Mouse (Mus musculus) hindbrain, embryonic 13.5 days (tissue): ENCODE results near the gene Dnttip2. TPM values are rescaled to one million over a fixed set of nuclear protein-coding genes. Genes with fewer than 3 reads are reported as not detected.

Experiments used
- ATAC-seq: fragments of 200-750 bp; cut with Nextera tagmentation; 2 replicates; pipeline ENCODE4 v1.8.0; 2017; ENCODE audit warnings: moderate TSS enrichment; ENCODE audit not compliant: low FRiP score
- H3K27ac ChIP-seq: fragments of 300-500 bp; sonication (generic); 2 replicates; pipeline ENCODE4 v1.5.1; 2015; ENCODE audit warnings: inconsistent platforms, mild to moderate bottlenecking, moderate library complexity
- H3K27me3 ChIP-seq: fragments of 300-500 bp; sonication (generic); 2 replicates; pipeline ENCODE4 v1.6.1; 2015; ENCODE audit warnings: mild to moderate bottlenecking, inconsistent platforms
- H3K36me3 ChIP-seq: fragments of 300-500 bp; sonication (generic); 2 replicates; pipeline ENCODE4 v1.6.1; 2015; ENCODE audit warnings: mild to moderate bottlenecking, inconsistent platforms
- H3K4me1 ChIP-seq: fragments of 300-500 bp; sonication (generic); replicated peaks from 2 replicates; pipeline ENCODE4 v1.6.1; 2015; ENCODE audit warnings: inconsistent platforms
- H3K4me2 ChIP-seq: fragments of 300-500 bp; sonication (generic); 2 replicates; pipeline ENCODE4 v1.6.1; 2015; ENCODE audit warnings: inconsistent platforms, mild to moderate bottlenecking, moderate library complexity
- H3K4me3 ChIP-seq: fragments of 300-500 bp; sonication (generic); 2 replicates; pipeline ENCODE4 v1.5.1; 2015; ENCODE audit warnings: mild to moderate bottlenecking, inconsistent platforms
- H3K9ac ChIP-seq: fragments of 300-500 bp; sonication (generic); 2 replicates; pipeline ENCODE4 v1.6.1; 2015; ENCODE audit warnings: mild to moderate bottlenecking, inconsistent platforms
- H3K9me3 ChIP-seq: fragments of 300-500 bp; sonication (generic); 2 replicates; pipeline ENCODE4 v1.6.1; 2016; ENCODE audit warnings: inconsistent platforms
- WGBS: fragments of 180-500 bp; shearing (Covaris S2); methylation state at CpG from one replicate; pipeline ENCODE4 v1.1.7; 2015; 5-methylcytosine and 5-hydroxymethylcytosine counted together
- polyA plus RNA-seq: library from polyadenylated mRNA; unstranded; fragments of >200 nt; fragmentation: Nextera tagmentation; extraction: Ambion mirVana; gene quantifications from 2 replicates; pipeline ENCODE4 v1.2.1, GENCODE M21; 2015

Gene Dnttip2
- polyA plus RNA-seq, 1 experiment from 2014 or later = 58.2 TPM

DNA sequence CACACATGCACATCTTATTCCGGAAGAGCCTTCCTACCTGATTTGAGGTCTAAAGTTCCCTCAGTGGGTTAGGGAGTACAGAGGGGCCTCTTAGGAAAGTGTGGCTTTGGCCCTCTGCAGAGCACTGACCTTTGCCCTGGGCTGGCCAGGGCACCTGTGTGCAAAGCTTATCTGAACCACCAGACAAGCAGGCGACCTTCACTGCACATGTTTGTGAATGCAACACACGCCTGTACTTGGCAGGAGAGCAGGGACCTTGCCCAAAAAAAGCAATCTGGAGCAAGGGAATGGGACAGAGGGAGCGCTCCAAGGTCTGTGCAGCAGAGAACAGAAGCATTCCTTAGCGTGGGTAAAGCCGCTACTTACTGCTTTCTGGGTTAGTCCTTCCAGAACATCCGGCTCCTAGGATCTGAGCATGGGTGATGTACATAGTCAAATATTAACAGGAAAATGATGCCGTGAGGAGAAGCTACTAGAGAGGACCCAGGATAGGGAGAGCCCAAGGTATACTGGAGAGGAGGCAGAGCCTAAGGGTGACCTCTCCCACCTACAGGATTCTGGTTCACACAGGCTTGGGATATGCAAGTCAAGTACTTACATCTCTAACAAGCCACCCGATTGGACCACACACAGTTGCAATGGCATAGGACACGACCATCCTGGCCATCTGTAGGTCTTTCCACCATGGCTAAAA lies 38.9 kb downstream of the Dnttip2 start:
- Histone ChIP-seq H3K27me3 (no peaks in the 10 kb centered on the region), H3K27ac (no peak overlapping the region), H3K4me3 (no peak overlapping the region), H3K36me3 (no peaks in the 10 kb centered on the region), H3K9me3 (no peaks in the 10 kb centered on the region), H3K4me1 (peaks cover 12% of the 10 kb centered on the region), H3K4me2 (no peak overlapping the region), H3K9ac (no peak overlapping the region)
- ATAC-seq = no peak
- WGBS = 81% methylated on average over 10 of the region's 10 CpGs

DNA sequence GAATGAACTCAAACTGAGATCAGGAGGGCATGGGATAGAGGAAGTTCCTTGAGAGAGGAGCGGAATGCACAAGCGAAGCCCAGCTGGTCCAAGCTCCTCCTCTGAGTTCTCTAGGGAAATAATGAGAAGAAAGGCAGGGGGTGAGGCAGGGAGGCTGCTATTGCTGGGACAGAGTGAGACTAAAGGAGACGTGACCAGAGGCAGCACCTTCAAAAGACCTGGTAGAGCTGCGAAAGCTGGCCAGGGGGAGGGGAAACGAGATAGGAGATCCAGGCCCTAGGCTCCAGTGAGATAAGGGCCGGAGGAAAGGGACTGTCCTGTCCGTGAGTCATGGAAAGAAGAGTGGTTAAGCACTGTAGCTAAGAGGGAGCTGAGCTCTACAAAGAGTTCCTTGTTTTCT lies 39.7 kb downstream of the Dnttip2 start:
- Histone ChIP-seq H3K9me3 (no peaks in the 10 kb centered on the region), H3K27ac (no peak overlapping the region), H3K4me1 (peaks cover 12% of the 10 kb centered on the region), H3K27me3 (no peaks in the 10 kb centered on the region), H3K9ac (no peak overlapping the region), H3K36me3 (no peaks in the 10 kb centered on the region), H3K4me2 (no peak overlapping the region), H3K4me3 (no peak overlapping the region)
- ATAC-seq = no peak
- 44% methylated on average over 7 of the region's 7 CpGs for WGBS

GRCm38 (mm10) chr3:122316621-122317020 lies 42.4 kb downstream of the Dnttip2 start:
- Histone ChIP-seq H3K27ac (no peak overlapping the region), H3K4me2 (peak overlapping the region; percentile 37), H3K9me3 (no peaks in the 10 kb centered on the region), H3K36me3 (no peaks in the 10 kb centered on the region), H3K4me1 (peaks cover 12% of the 10 kb centered on the region), H3K4me3 (no peak overlapping the region), H3K9ac (peak overlapping the region; percentile 49), H3K27me3 (no peaks in the 10 kb centered on the region)
- ATAC-seq = no peak
- 9% methylated on average over 11 of the region's 11 CpGs for WGBS

- Histone ChIP-seq H3K27me3 (no peaks in the 10 kb centered on the region), H3K4me1 (peaks cover 17% of the 10 kb centered on the region), H3K36me3 (no peaks in the 10 kb centered on the region), H3K9me3 (no peaks in the 10 kb centered on the region), H3K9ac (peak overlapping the region; percentile 49; the same call in 1 of the 2 replicates), H3K27ac (no peak overlapping the region), H3K4me2 (no peak overlapping the region), H3K4me3 (no peak overlapping the region)
- no peak for ATAC-seq
- WGBS = 83% methylated on average over 6 of the region's 6 CpGs
Observed at GRCm38 (mm10) chr3:122317339-122317738, 43.2 kb downstream of the Dnttip2 start.

GRCm38 (mm10) chr3:122322226-122322625 lies 48.0 kb downstream of the Dnttip2 start:
- no peak for ATAC-seq
- H3K9ac ChIP-seq = no peak overlapping the region
- no peak overlapping the region for H3K4me2 ChIP-seq
- no peak overlapping the region for H3K4me3 ChIP-seq
- peaks cover 5% of the 10 kb centered on the region; the same call in 1 of the 2 replicates for H3K4me1 ChIP-seq
- H3K27me3 ChIP-seq = no peaks in the 10 kb centered on the region
- 75% methylated on average over 9 of the region's 9 CpGs for WGBS
- H3K27ac ChIP-seq = no peak overlapping the region
- no peaks in the 10 kb centered on the region for H3K9me3 ChIP-seq
- H3K36me3 ChIP-seq = no peaks in the 10 kb centered on the region

DNA sequence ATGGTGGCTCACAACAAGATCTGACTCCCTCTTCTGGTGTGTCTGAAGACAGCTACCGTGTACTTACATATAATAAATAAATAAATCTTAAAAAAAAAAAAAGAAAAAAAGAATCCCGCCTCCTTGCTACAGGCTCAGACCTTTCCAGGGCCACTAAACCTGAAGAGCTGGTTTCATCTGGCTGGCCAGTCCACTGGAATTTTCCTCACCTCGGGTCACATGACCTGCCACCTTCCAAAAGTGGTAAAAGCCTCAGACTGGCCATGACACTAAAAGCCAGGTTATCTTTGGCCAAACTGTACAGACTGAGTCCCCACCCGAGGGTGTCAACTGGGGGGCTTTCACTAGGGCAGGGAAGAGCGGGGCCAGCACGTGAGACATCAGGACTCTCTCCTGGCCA lies 49.7 kb downstream of the Dnttip2 start:
- ATAC-seq = no peak
- no peaks in the 10 kb centered on the region for H3K27me3 ChIP-seq
- no peaks in the 10 kb centered on the region for H3K9me3 ChIP-seq
- no peak overlapping the region for H3K27ac ChIP-seq
- no peak overlapping the region for H3K4me3 ChIP-seq
- H3K4me1 ChIP-seq = 0 out of 2 replicates have a peak, but pooled peaks cover 5% of the 10 kb centered on the region
- no peaks in the 10 kb centered on the region for H3K36me3 ChIP-seq
- no peak overlapping the region for H3K4me2 ChIP-seq
- whole genome bisulfite sequencing = 93% methylated on average over 6 of the region's 6 CpGs
- H3K9ac ChIP-seq = no peak overlapping the region

DNA sequence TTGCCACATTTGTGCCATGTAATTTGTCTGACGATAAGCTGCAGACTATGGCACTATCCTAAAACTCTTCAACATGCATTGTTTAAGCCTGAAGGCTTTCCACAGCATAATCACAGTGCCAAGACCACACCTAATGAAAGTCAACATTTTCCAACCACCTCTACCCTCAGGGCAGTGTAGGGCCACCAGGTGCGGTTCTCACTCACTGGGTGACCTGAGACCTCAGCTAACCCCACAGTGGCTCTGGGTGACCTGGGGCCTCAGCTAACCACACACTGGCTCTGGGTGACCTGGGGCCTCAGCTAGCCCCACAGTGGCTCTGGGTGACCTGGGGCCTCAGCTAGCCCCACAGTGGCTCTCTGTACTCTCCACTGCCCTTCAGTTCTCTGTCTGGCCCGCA lies 50.3 kb downstream of the Dnttip2 start:
- H3K27me3 ChIP-seq = no peaks in the 10 kb centered on the region
- whole genome bisulfite sequencing = 93% methylated on average over 3 of the region's 3 CpGs
- H3K9me3 ChIP-seq = no peaks in the 10 kb centered on the region
- H3K36me3 ChIP-seq = no peaks in the 10 kb centered on the region
- no peak overlapping the region for H3K4me3 ChIP-seq
- H3K4me1 ChIP-seq = 0 out of 2 replicates have a peak, but pooled peaks cover 5% of the 10 kb centered on the region
- H3K27ac ChIP-seq = no peak overlapping the region
- no peak overlapping the region for H3K9ac ChIP-seq
- ATAC-seq = no peak
- H3K4me2 ChIP-seq = no peak overlapping the region

- no peak for ATAC-seq
- WGBS = 86% methylated on average over 12 of the region's 12 CpGs
- H3K27me3 ChIP-seq = no peaks in the 10 kb centered on the region
Observed at GRCm38 (mm10) chr3:122330484-122330883, 56.3 kb downstream of the Dnttip2 start.

GRCm38 (mm10) chr3:122333493-122333892 lies 59.3 kb downstream of the Dnttip2 start:
- Histone ChIP-seq H3K4me2 (no peak overlapping the region), H3K27me3 (no peaks in the 10 kb centered on the region), H3K4me3 (no peak overlapping the region), H3K4me1 (0 out of 2 replicates have a peak, but pooled peaks cover 5% of the 10 kb centered on the region), H3K27ac (no peak overlapping the region), H3K9me3 (no peaks in the 10 kb centered on the region), H3K36me3 (no peaks in the 10 kb centered on the region), H3K9ac (no peak overlapping the region)
- WGBS = 17% methylated on average over 4 of the region's 4 CpGs
- no peak for ATAC-seq

More at GRCm38 (mm10) chr3:122330484-122330883, 56.3 kb downstream of the Dnttip2 start:
- Histone ChIP-seq H3K9ac (no peak overlapping the region), H3K9me3 (no peaks in the 10 kb centered on the region), H3K4me3 (no peak overlapping the region), H3K4me1 (0 out of 2 replicates have a peak, but pooled peaks cover 5% of the 10 kb centered on the region), H3K36me3 (no peaks in the 10 kb centered on the region), H3K27ac (no peak overlapping the region), H3K4me2 (no peak overlapping the region)

- no peaks in the 10 kb centered on the region for H3K27me3 ChIP-seq
- H3K9me3 ChIP-seq = no peaks in the 10 kb centered on the region
- ATAC-seq = no peak
- H3K36me3 ChIP-seq = no peaks in the 10 kb centered on the region
- WGBS = 49% methylated on average over 7 of the region's 7 CpGs
- H3K9ac ChIP-seq = no peak overlapping the region
- H3K4me2 ChIP-seq = no peak overlapping the region
- no peak overlapping the region for H3K27ac ChIP-seq
- H3K4me1 ChIP-seq = 0 out of 2 replicates have a peak, but pooled peaks cover 5% of the 10 kb centered on the region
- no peak overlapping the region for H3K4me3 ChIP-seq
Observed at GRCm38 (mm10) chr3:122333902-122334301, 59.7 kb downstream of the Dnttip2 start.

GRCm38 (mm10) chr3:122334375-122334774 lies 60.2 kb downstream of the Dnttip2 start:
- Histone ChIP-seq H3K4me1 (0 out of 2 replicates have a peak, but pooled peaks cover 5% of the 10 kb centered on the region), H3K4me2 (no peak overlapping the region), H3K27ac (no peak overlapping the region), H3K4me3 (no peak overlapping the region), H3K36me3 (no peaks in the 10 kb centered on the region), H3K9me3 (no peaks in the 10 kb centered on the region), H3K27me3 (no peaks in the 10 kb centered on the region), H3K9ac (no peak overlapping the region)
- 83% methylated on average over 7 of the region's 7 CpGs for WGBS
- ATAC-seq = no peak
